Mouse (Mus musculus) liver, embryonic 14.5 days (tissue): ENCODE results near the gene Tead4.

ENCODE experiments used
- CTCF ChIP-seq: IDR thresholded peaks from 2 replicates; pipeline ENCODE4 v1.5.1; 2016; ENCODE audit warnings: antibody characterized with exemption, low read depth, control low read depth
- EP300 ChIP-seq: IDR thresholded peaks from 2 replicates; pipeline ENCODE4 v1.6.1; 2016; ENCODE audit warnings: antibody characterized with exemption, low read depth

DNA sequence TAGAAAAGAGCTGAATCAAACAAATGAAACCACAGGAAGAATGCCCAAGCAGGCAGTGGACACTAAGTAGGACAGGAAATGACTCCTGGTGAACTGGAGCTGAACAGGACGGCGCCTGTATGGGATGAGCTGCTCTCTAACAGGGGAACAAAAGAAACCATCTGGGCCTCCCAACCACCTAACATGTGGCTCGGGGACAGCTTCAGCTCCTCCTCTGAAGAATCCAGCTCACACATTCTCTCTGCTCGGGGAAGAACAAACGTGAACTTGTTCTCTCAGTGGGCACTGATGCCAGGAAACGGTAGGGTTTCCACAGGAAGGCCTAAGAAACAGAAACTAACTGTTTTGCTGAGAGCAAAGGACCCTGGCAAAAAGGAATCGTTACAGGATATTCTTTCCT is 49.1 kb upstream of the Tead4 start:
- TF ChIP-seq CTCF = no peak
- no peak for TF ChIP-seq EP300
